Mouse (Mus musculus) stomach, embryonic 16.5 days (tissue): Measurements from ENCODE around the gene Mical1. TPM values are rescaled to one million over a fixed set of nuclear protein-coding genes. Genes with fewer than 3 reads are reported as not detected.
A peak's percentile ranks its signal among the peaks of the same experiment; 100 is the strongest.
"Not testable (repeated sequence)": the region's sequence is repeated elsewhere in the genome, so short reads cannot be mapped to it uniquely, and the experiment has no call there.

Experiments used
- ATAC-seq: fragments of 200-750 bp; cut with Nextera tagmentation; 2 replicates; pipeline ENCODE4 v1.8.0; 2017; ENCODE audit warnings: moderate number of reproducible peaks, moderate TSS enrichment; ENCODE audit not compliant: insufficient read depth, low FRiP score
- H3K27ac ChIP-seq: fragments of 300-500 bp; sonication (generic); 2 replicates; pipeline ENCODE4 v1.5.1; 2014; ENCODE audit warnings: low read length
- H3K27me3 ChIP-seq: fragments of 300-500 bp; sonication (generic); 2 replicates; pipeline ENCODE4 v1.6.1; 2014; ENCODE audit warnings: low read length, control low read depth, mixed read lengths; ENCODE audit not compliant: control insufficient read depth, insufficient read depth
- H3K36me3 ChIP-seq: fragments of 300-500 bp; sonication (generic); 2 replicates; pipeline ENCODE4 v1.6.1; 2014; ENCODE audit warnings: low read length; ENCODE audit not compliant: control insufficient read depth, insufficient read depth
- H3K4me1 ChIP-seq: fragments of 300-500 bp; sonication (generic); 2 replicates; pipeline ENCODE4 v1.6.1; 2014; ENCODE audit warnings: low read length, control low read depth, mixed read lengths; ENCODE audit not compliant: control insufficient read depth, insufficient read depth
- H3K4me2 ChIP-seq: fragments of 300-500 bp; sonication (generic); 2 replicates; pipeline ENCODE4 v1.6.1; 2014; ENCODE audit warnings: low read depth, low read length, mixed read lengths
- H3K4me3 ChIP-seq: fragments of 300-500 bp; sonication (generic); replicated peaks from 2 replicates; pipeline ENCODE4 v1.5.1; 2014; ENCODE audit warnings: mild to moderate bottlenecking, low read length
- H3K9ac ChIP-seq: fragments of 300-500 bp; sonication (generic); 2 replicates; pipeline ENCODE4 v1.6.1; 2014; ENCODE audit warnings: low read length
- H3K9me3 ChIP-seq: fragments of 300-500 bp; sonication (generic); replicated peaks from 2 replicates; pipeline ENCODE4 v1.6.1; 2016; ENCODE audit warnings: low read length, control low read depth; ENCODE audit not compliant: control insufficient read depth
- WGBS: fragments of 180-500 bp; shearing (Covaris S2); extraction: QIAGEN DNeasy Blood & Tissue Kit; methylation state at CpG from one replicate; pipeline ENCODE4 v1.1.7; 2014; 5-methylcytosine and 5-hydroxymethylcytosine counted together
- polyA plus RNA-seq: library from polyadenylated mRNA; unstranded; fragments of >200 nt; fragmentation: Nextera tagmentation; extraction: Ambion mirVana; gene quantifications from 2 replicates; pipeline ENCODE4 v1.2.1, GENCODE M21; 2015

The Mical1 gene
- polyA plus RNA-seq, 1 experiment from 2014 or later: 35.7 TPM

GRCm38 (mm10) chr10:41505446-41505845 is 29.3 kb downstream of the Mical1 start:
- ATAC-seq: peak; percentile 58; the same call in 1 of the 2 replicates
- 2% methylated on average over 3 of the region's 3 CpGs for WGBS
- not testable (repeated sequence) for H3K9ac ChIP-seq, H3K4me2 ChIP-seq, H3K36me3 ChIP-seq, H3K4me1 ChIP-seq, H3K27me3 ChIP-seq, H3K27ac ChIP-seq, H3K4me3 ChIP-seq, H3K9me3 ChIP-seq

- Histone ChIP-seq H3K9ac (no peak overlapping the region), H3K27ac (no peak overlapping the region), H3K4me3 (no peak overlapping the region), H3K9me3 (no peaks in the 10 kb centered on the region), H3K27me3 (no peaks in the 10 kb centered on the region), H3K36me3 (no peaks in the 10 kb centered on the region), H3K4me2 (no peak overlapping the region), H3K4me1 (peaks cover 2% of the 10 kb centered on the region; the same call in 1 of the 2 replicates)
- 34% methylated on average over 2 of the region's 2 CpGs for WGBS
- no peak for ATAC-seq
Measured at GRCm38 (mm10) chr10:41509160-41509559, 33.0 kb downstream of the Mical1 start.

GRCm38 (mm10) chr10:41514301-41514700 is 38.2 kb downstream of the Mical1 start:
- H3K4me1 ChIP-seq: no peaks in the 10 kb centered on the region
- WGBS: 78% methylated on average over 4 of the region's 4 CpGs
- no peaks in the 10 kb centered on the region for H3K9me3 ChIP-seq
- no peaks in the 10 kb centered on the region for H3K27me3 ChIP-seq
- no peak for ATAC-seq
- H3K9ac ChIP-seq: no peak overlapping the region
- no peak overlapping the region for H3K27ac ChIP-seq
- no peak overlapping the region for H3K4me3 ChIP-seq
- H3K4me2 ChIP-seq: no peak overlapping the region
- H3K36me3 ChIP-seq: no peaks in the 10 kb centered on the region

GRCm38 (mm10) chr10:41514921-41515320 is 38.8 kb downstream of the Mical1 start:
- no peak overlapping the region for H3K27ac ChIP-seq
- H3K4me2 ChIP-seq: no peak overlapping the region
- no peak for ATAC-seq
- H3K9me3 ChIP-seq: no peaks in the 10 kb centered on the region
- H3K4me1 ChIP-seq: no peaks in the 10 kb centered on the region
- no peaks in the 10 kb centered on the region for H3K27me3 ChIP-seq
- no peaks in the 10 kb centered on the region for H3K36me3 ChIP-seq
- no peak overlapping the region for H3K4me3 ChIP-seq
- H3K9ac ChIP-seq: no peak overlapping the region

- no peaks in the 10 kb centered on the region for H3K27me3 ChIP-seq
- whole genome bisulfite sequencing: under 1% methylated on average over 23 of the region's 23 CpGs
- H3K4me1 ChIP-seq: peaks cover 13% of the 10 kb centered on the region
- peak overlapping the region; percentile 98 for H3K27ac ChIP-seq
- peak; percentile 70 for ATAC-seq
- H3K36me3 ChIP-seq: no peaks in the 10 kb centered on the region
- H3K9ac ChIP-seq: peak overlapping the region; percentile 97
- no peaks in the 10 kb centered on the region for H3K9me3 ChIP-seq
- H3K4me3 ChIP-seq: peak overlapping the region; percentile 97
- H3K4me2 ChIP-seq: peak overlapping the region; percentile 85
Measured at GRCm38 (mm10) chr10:41518508-41518980, 42.4 kb downstream of the Mical1 start.

- H3K4me3 ChIP-seq: peak within 1 kb of the TSS; percentile 97
- peak within 1 kb of the TSS; percentile 97 for H3K9ac ChIP-seq
- no peaks in the 10 kb centered on the region for H3K27me3 ChIP-seq
- no peaks in the 10 kb centered on the region for H3K36me3 ChIP-seq
- H3K27ac ChIP-seq: peak within 1 kb of the TSS; percentile 98
- WGBS: under 1% methylated on average over 69 of the region's 69 CpGs
- peak within 1 kb of the TSS; percentile 88 for H3K4me2 ChIP-seq
- ATAC-seq: peak; percentile 94
- no peaks in the 10 kb centered on the region for H3K9me3 ChIP-seq
- H3K4me1 ChIP-seq: peaks cover 16% of the 10 kb centered on the region
Measured at GRCm38 (mm10) chr10:41518981-41519618, 43.0 kb downstream of the Mical1 start, which contains the start of gene Cd164. Gene Cd164 (plus strand): TSS chr10:41519414.

GRCm38 (mm10) chr10:41519640-41520409 is 43.7 kb downstream of the Mical1 start:
- Histone ChIP-seq H3K27me3 (no peaks in the 10 kb centered on the region), H3K4me1 (peaks cover 19% of the 10 kb centered on the region), H3K9ac (peak overlapping the region; percentile 97), H3K4me3 (peak overlapping the region; percentile 97), H3K27ac (peak overlapping the region; percentile 98), H3K4me2 (peak overlapping the region; percentile 88), H3K36me3 (0 out of 2 replicates have a peak, but pooled peaks cover 3% of the 10 kb centered on the region), H3K9me3 (no peaks in the 10 kb centered on the region)
- WGBS: under 1% methylated on average over 65 of the region's 65 CpGs
- peak; percentile 38; the same call in 1 of the 2 replicates for ATAC-seq

- peak overlapping the region; percentile 88 for H3K4me2 ChIP-seq
- 0 out of 2 replicates have a peak, but pooled peaks cover 3% of the 10 kb centered on the region for H3K36me3 ChIP-seq
- no peak overlapping the region for H3K27ac ChIP-seq
- no peaks in the 10 kb centered on the region for H3K27me3 ChIP-seq
- peaks cover 20% of the 10 kb centered on the region for H3K4me1 ChIP-seq
- 2% methylated on average over 5 of the region's 5 CpGs for WGBS
- no peak for ATAC-seq
- peak overlapping the region; percentile 97 for H3K9ac ChIP-seq
- H3K4me3 ChIP-seq: peak overlapping the region; percentile 97
- no peaks in the 10 kb centered on the region for H3K9me3 ChIP-seq
Measured at GRCm38 (mm10) chr10:41520410-41520673, 44.2 kb downstream of the Mical1 start.

GRCm38 (mm10) chr10:41523386-41523785 is 47.3 kb downstream of the Mical1 start:
- Histone ChIP-seq H3K27ac (no peak overlapping the region), H3K9me3 (no peaks in the 10 kb centered on the region), H3K27me3 (no peaks in the 10 kb centered on the region), H3K4me2 (no peak overlapping the region), H3K4me3 (no peak overlapping the region), H3K36me3 (0 out of 2 replicates have a peak, but pooled peaks cover 6% of the 10 kb centered on the region), H3K4me1 (peaks cover 20% of the 10 kb centered on the region), H3K9ac (no peak overlapping the region)
- 36% methylated on average over 3 of the region's 3 CpGs for WGBS
- ATAC-seq: no peak
